Mouse (Mus musculus): ENCODE results near the gene Ccdc28a.

The Ccdc28a gene

DNA sequence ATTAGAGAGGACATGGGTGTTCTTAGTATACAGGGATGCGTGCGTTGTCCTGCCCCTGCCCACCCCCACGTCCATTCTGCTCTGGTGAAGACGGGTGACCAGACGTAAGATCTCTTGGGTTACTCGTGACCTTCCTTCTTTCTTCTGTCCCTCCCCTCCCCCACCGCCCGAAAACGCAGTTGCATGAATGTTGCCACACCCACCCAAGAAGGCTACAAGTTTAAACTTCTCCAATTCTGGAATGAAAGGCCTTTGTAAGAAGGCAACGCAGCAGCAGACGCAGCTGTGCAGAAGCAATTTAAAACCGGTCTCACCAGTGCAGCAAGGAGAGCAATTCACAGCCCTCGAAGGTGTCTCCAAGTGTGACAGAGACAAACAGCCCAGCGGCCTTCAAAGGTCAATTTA lies 40.1 kb downstream of the Ccdc28a start:
- no peak for DNase-seq (ENCODE audit: low spot score in 2 of 2)

DNA sequence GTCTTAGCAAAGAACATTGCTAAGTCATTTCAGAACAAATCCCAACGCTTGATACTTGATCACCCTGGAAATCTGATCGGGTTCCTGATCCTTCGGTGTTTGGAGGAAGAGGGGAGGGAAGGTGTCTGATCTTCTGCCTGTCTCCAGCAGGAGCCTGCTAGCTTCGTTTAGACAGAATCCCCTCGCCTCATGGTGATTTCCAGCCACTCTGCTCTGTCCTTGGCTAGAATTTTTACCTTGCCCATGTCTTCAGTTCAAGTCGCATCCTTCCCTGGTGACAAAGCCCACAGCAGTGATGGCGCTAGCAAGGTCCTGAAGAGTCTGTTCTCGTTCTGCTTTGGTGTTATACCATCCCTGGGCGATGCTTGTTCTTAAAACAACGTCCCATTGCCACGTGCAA lies 40.6 kb downstream of the Ccdc28a start:
- DNase-seq (ENCODE audit: low spot score in 2 of 2), result no peak

DNA sequence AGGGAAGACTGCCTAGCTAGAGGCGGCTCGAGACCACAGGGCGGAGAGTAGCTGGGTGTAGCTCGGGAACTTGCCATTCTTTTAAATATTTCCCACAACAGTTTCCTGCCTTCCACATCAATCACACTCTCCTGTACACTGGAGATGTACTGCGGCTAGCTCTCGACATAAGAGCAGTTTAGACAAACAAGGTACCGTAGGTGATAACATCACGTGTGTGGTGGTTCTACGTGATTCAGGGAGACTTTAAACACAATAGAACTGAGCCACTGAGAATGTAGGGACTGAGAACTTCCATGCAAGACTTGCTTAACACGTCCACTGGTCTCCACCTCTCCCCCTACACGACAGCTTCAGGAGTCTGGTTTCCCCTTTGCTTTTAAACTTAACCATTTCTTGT lies 41.6 kb downstream of the Ccdc28a start:
- no peak for DNase-seq (ENCODE audit: low spot score in 2 of 2)

DNA sequence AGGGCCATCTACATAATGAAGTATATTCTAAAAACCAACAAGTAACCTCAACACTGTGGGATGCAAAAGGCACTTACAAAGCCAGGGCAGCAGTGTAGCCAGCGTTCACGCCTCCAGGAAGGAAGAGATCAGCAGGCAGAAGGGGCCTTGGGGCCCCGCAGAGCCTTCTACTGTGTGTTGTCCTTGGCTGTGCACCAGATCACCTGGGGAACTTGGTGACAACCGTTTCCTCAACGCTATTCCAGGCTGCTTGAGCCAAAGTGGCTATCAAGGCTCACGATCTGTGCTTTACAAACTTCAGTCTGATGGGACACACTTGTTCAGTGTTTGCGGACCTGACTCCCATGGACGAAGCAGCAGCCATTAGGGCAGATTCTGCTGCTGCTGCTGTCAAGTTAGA lies 43.1 kb downstream of the Ccdc28a start:
- no peak for DNase-seq (ENCODE audit: low spot score in 2 of 2)

DNA sequence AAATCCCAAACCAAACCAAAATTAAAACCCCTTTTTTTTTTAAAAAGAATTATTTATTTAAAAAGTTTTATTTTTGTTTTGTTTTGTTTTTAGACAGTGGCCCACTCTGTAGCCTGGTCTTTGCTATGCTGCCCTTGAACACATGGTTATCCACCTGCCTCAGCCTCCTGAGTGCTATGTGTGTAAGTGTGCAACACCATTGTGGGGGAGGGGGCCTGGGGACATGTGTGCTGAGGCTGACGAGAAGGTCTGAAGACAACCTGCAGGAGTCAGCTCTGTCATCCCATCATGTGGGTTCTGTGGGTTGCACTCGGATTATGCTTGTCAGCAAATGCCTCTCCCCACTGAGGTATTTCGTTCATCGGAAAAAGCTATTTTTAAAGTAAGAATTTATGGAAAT lies 45.3 kb downstream of the Ccdc28a start:
- DNase-seq (ENCODE audit: low spot score in 2 of 2), result no peak

DNA sequence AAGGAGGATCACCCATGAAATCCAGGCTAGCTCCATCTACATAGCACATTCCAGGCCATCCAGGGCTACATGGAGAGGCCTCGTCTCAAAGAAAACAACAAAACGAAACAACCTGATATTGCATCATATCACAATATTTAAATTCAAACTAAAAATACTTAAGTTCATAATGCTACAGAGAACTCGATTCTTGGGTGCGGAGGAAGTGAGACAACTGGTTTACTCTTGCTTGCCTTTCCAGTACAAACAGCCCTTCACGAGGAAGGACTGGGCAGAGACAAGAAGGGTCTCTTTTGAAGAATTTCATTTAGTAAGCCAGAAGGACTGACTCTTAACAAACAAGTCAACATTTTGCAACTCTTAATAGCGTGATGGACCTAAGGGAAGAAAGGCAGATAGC lies 46.2 kb downstream of the Ccdc28a start:
- no peak for DNase-seq (ENCODE audit: low spot score in 2 of 2)

DNA sequence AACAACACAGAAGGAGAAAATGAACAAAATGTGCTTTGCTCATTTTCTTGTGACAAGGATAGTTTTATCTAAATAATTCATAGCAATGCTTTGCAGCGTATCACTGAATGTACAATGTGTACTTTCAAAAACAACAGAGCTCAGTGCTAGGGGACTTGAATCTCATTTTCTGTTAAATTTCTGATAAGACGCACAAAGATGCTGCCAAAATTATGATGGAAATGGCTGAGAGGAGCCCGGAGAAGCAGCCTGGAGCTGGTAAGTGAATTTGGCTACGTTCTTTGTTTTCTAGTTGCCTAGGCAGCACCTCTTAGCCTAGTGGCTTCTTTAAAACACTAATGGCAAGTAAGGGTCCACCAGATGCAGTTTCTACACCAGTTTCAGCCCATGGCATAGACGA lies 52.6 kb downstream of the Ccdc28a start:
- DNase-seq (ENCODE audit: low spot score in 2 of 2), result no peak

DNA sequence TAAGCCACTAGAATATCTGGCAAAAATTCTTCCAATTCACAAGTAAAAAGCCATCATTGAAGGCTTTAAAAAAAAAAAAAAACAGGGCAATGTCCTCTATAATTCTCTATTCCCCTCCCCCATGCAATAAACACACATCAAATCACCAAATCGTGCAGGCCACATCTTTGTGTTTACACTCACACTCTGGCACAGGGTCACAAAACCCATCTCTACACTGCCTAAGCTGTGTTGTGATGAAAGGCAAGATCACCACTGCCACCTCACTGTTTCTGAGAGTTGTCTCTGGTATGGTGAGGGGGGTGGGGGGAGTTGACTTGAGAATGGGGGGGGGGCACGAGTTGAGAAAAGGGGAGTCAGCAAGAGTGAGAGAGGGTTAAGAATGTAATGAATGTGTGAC lies 57.5 kb downstream of the Ccdc28a start:
- DNase-seq (ENCODE audit: low spot score in 2 of 2), result no peak

DNA sequence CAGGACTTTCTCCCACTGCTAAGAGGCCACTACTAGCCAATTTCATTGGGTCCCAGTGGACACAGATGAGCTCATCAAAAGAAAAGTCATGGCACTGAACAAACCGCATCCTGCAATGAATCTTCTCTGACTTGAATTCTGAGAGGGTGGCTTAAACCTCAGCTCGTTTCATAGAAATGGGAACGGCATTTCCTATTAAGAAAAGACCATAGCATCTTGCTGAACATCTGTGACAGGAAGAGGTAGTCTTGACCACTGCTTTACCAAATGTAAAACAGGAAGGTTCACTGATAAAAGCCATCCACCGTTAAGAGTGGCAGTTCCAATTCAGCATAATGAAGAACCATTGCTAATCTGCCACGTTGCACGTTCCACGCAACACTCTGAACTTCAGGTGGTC lies 58.1 kb downstream of the Ccdc28a start:
- DNase-seq (ENCODE audit: low spot score in 2 of 2), result no peak

DNA sequence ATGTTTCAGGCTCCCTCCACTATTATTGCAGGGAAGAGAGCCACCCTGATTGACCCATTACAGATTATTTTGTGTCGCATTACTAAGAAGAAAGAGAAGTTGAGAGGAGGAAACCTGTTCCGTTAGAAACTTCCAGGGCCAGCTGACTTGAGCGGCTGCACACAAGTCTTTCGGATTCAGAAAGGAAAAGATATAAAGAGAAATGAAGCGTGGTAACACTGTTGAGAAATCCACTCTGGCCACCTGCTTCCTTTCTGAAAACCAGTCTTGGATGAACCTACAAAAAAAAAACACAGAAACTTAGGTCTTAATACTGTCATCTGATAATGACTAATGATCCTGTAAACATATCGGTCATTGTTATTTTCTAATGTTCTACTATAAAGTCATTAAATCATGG lies 59.7 kb downstream of the Ccdc28a start:
- no peak for DNase-seq (ENCODE audit: low spot score in 2 of 2)

Data from right cerebral cortex, postnatal 10 days (tissue).